Mouse (Mus musculus) adipose tissue, adult 10 weeks (tissue): ENCODE measurements around the gene Slc38a11. TPM values are rescaled to one million over a fixed set of nuclear protein-coding genes. Genes with fewer than 3 reads are reported as not detected.

Experiments
- polyA plus RNA-seq: library from polyadenylated mRNA; stranded (reverse); fragments of 350-450 nt; fragmentation: Illumina TruSeq; extraction: RNeasy Lipid Tissue Mini Kit (QIAGEN cat#74804); gene quantifications from one replicate; pipeline ENCODE4 v1.2.3, GENCODE M21; 2014; ENCODE audit warnings: low read depth, low replicate concordance

Gene Slc38a11
- 0.93 TPM for polyA plus RNA-seq

GRCm38 (mm10) chr2:65363828-65364497, at the start of gene Slc38a11:
TSS of gene Slc38a11 (minus strand) at chr2:65364034.

Other genes starting within 250 kb of the Slc38a11 start
- 36.2 TPM for gene Cobll1, start 124.6 kb downstream of the Slc38a11 start, polyA plus RNA-seq
- 0.11 TPM for gene Scn3a, start 203.6 kb upstream of the Slc38a11 start, polyA plus RNA-seq